Mouse (Mus musculus) myocyte (in vitro differentiated cells): Measurements from ENCODE around the gene Sult2b1. TPM values are rescaled to one million over a fixed set of nuclear protein-coding genes. Genes with fewer than 3 reads are reported as not detected.

ENCODE experiments used
- H3K27me3 ChIP-seq: one replicate; pipeline ENCODE4 v1.6.1; 2011; ENCODE audit not compliant: control insufficient read depth, insufficient read depth, insufficient read length
- H3K36me3 ChIP-seq: one replicate; pipeline ENCODE4 v1.6.1; 2011; ENCODE audit not compliant: control insufficient read depth, insufficient read depth
- H3K4me2 ChIP-seq: one replicate; pipeline ENCODE4 v1.6.1; 2011; ENCODE audit warnings: low read depth, control low read depth
- H3K4me3 ChIP-seq: one replicate; pipeline ENCODE4 v1.5.1; 2011; ENCODE audit warnings: mild to moderate bottlenecking, control low read depth, moderate library complexity
- H3K79me2 ChIP-seq: one replicate; pipeline ENCODE4 v1.6.1; 2011; ENCODE audit not compliant: control insufficient read depth, insufficient read depth
- H3ac ChIP-seq: one replicate; pipeline ENCODE4 v1.6.1; 2011; ENCODE audit not compliant: control insufficient read depth, insufficient read length
- CEBPB ChIP-seq: IDR thresholded peaks from 2 replicates; pipeline ENCODE4 v1.6.1; 2011; ENCODE audit warnings: mild to moderate bottlenecking, moderate library complexity; ENCODE audit not compliant: poor library complexity, insufficient read depth, severe bottlenecking
- E2F4 ChIP-seq: IDR thresholded peaks from one replicate; pipeline ENCODE4 v1.6.1; 2011; ENCODE audit warnings: mild to moderate bottlenecking, control low read depth, moderate library complexity; ENCODE audit not compliant: insufficient read depth
- MAX ChIP-seq: IDR thresholded peaks from one replicate; pipeline ENCODE4 v1.6.1; 2011; ENCODE audit warnings: low read depth, mild to moderate bottlenecking, control low read depth
- MYOD1 ChIP-seq, 3 experiments: IDR thresholded peaks; one replicate each; pipeline ENCODE4 v1.6.1; 2011; ENCODE audit warnings: control low read depth in 2 of 3, low read depth in 2 of 3, mild to moderate bottlenecking in 2 of 3, moderate library complexity in 1 of 3; ENCODE audit not compliant: insufficient read length in 2 of 3, control insufficient read depth in 1 of 3
- MYOG ChIP-seq, 3 experiments: IDR thresholded peaks; one replicate each; pipeline ENCODE4 v1.6.1; 2011; ENCODE audit warnings: control low read depth in 2 of 3, low read depth in 2 of 3, mild to moderate bottlenecking in 2 of 3; ENCODE audit not compliant: insufficient read length in 2 of 3, control insufficient read depth in 1 of 3, insufficient read depth in 1 of 3
- POLR2A ChIP-seq: IDR thresholded peaks from one replicate; pipeline ENCODE4 v1.6.1; 2011; ENCODE audit warnings: low read depth, mild to moderate bottlenecking, control low read depth, moderate library complexity; ENCODE audit not compliant: insufficient read length
- POLR2AphosphoS2 ChIP-seq: IDR thresholded peaks from one replicate; pipeline ENCODE4 v1.6.1; 2011; ENCODE audit warnings: low read depth, control low read depth; ENCODE audit not compliant: insufficient read length
- REST ChIP-seq: IDR thresholded peaks from one replicate; pipeline ENCODE4 v1.6.1; 2011; ENCODE audit warnings: mild to moderate bottlenecking, control low read depth, moderate library complexity; ENCODE audit not compliant: insufficient read depth, insufficient read length
- SRF ChIP-seq: IDR thresholded peaks from one replicate; pipeline ENCODE4 v1.6.1; 2011; ENCODE audit warnings: low read depth; ENCODE audit not compliant: control insufficient read depth, insufficient read length
- TCF12 ChIP-seq: IDR thresholded peaks from one replicate; pipeline ENCODE4 v1.6.1; 2011; ENCODE audit warnings: mild to moderate bottlenecking, control low read depth; ENCODE audit not compliant: poor library complexity, insufficient read depth, severe bottlenecking
- TCF3 ChIP-seq: IDR thresholded peaks from one replicate; pipeline ENCODE4 v1.6.1; 2011; ENCODE audit warnings: low read depth, control low read depth; ENCODE audit not compliant: insufficient read length
- USF1 ChIP-seq: IDR thresholded peaks from one replicate; pipeline ENCODE4 v1.6.1; 2011; ENCODE audit warnings: low read depth, mild to moderate bottlenecking, control low read depth, moderate library complexity
- polyA plus RNA-seq: library from polyadenylated mRNA; unstranded; fragments of >200 nt; fragmentation: generic; extraction: Trizol; gene quantifications from one replicate; pipeline ENCODE4 v1.2.1, GENCODE M21; 2012; ENCODE audit warnings: missing spikeins

Gene Sult2b1
- polyA plus RNA-seq, 1 experiment: 0.47 TPM

GRCm38 (mm10) chr7:45717918-45718297 is 66.6 kb downstream of the Sult2b1 start, which contains the start of gene Sphk2:
Sphk2 (minus strand) TSS chr7:45718002.
- H3K36me3 ChIP-seq: no peaks in the 10 kb centered on the region
- TF ChIP-seq REST (peak; percentile 22), MAX (peak; percentile 11), MYOG (IDR thresholded peaks at IDR 0.05; ENCODE audit: control insufficient read depth in 1 of 3, insufficient read depth in 1 of 3, insufficient read length in 2 of 3, low read depth in 2 of 3) (peak in 1 of 3 experiments; percentile 43), MYOD1 (IDR thresholded peaks at IDR 0.05; ENCODE audit: control insufficient read depth in 1 of 3, insufficient read length in 2 of 3, low read depth in 2 of 3) (no peak), SRF (peak; percentile 85), TCF12 (no peak), E2F4 (no peak), POLR2AphosphoS2 (peak; percentile 99), CEBPB (peak; percentile 57; the same call in 1 of the 2 replicates), USF1 (peak; percentile 77), POLR2A (peak; percentile 96)
- peaks cover 48% of the 10 kb centered on the region for H3K79me2 ChIP-seq
- peak within 1 kb of the TSS; percentile 52 for H3ac ChIP-seq
- H3K27me3 ChIP-seq: no peaks in the 10 kb centered on the region
- H3K4me3 ChIP-seq: peak within 1 kb of the TSS; percentile 96
- peak within 1 kb of the TSS; percentile 96 for H3K4me2 ChIP-seq

DNA sequence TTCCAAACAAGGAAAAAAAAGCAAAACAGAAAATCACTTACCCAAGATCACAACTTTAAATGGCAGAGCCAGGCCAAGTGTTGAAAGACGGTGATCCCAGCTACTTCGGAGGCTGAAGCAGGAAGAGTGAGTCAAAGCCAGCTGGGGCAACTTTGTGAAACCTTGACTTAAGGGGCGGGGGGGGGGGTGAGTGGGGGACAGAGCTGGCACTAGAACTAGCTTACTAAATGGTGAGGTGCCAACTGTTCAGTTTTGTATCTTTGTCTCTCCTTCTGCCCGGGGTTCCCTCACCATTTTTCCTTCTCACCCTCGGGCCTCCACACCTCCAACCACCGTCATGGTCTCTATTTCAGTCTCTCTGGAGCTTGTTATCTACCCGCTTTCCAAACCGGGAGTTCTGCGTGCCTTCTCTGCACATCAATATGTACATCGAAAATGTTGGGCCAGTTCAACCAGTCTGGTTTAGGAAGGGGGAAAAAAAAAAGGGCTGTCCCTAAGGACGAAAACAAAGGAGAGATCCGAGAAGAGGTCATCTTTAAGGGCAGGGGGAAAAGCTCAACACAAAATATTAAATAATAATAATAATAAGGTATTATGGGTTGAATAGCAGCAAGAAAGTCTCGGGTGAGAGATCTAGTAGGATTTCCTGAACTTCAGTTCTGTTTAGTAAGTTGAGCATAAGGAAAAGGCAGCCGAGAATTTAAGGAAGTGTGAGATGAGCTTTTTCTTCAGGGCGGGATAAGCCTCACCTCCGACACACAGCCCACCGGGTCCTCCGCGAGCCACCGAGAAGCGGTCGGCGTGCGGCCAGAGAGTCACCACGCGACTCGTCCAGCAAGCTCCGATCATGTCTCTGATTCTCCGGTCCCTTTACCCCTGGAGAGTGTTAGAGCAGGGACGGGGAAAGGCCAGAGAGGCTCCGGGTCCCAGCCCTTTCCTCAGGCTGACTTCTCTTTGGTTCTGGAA is 67.2 kb downstream of the Sult2b1 start:
- TF ChIP-seq MYOD1 (IDR thresholded peaks at IDR 0.05; ENCODE audit: control insufficient read depth in 1 of 3, insufficient read length in 2 of 3, low read depth in 2 of 3) (no peak), USF1 (no peak), CEBPB (no peak), TCF12 (no peak), MYOG (IDR thresholded peaks at IDR 0.05; ENCODE audit: control insufficient read depth in 1 of 3, insufficient read depth in 1 of 3, insufficient read length in 2 of 3, low read depth in 2 of 3) (no peak), MAX (no peak), SRF (no peak), E2F4 (no peak), POLR2AphosphoS2 (no peak), REST (no peak), POLR2A (no peak), TCF3 (no peak)
- Histone ChIP-seq H3ac (peak overlapping the region; percentile 52), H3K4me3 (peak overlapping the region; percentile 96), H3K36me3 (no peaks in the 10 kb centered on the region), H3K27me3 (no peaks in the 10 kb centered on the region), H3K4me2 (peak overlapping the region; percentile 79), H3K79me2 (peaks cover 48% of the 10 kb centered on the region)

GRCm38 (mm10) chr7:45716460-45716857 is 68.0 kb downstream of the Sult2b1 start:
- no peaks in the 10 kb centered on the region for H3K36me3 ChIP-seq
- peaks cover 48% of the 10 kb centered on the region for H3K79me2 ChIP-seq
- H3K4me3 ChIP-seq: peak overlapping the region; percentile 96
- no peak overlapping the region for H3ac ChIP-seq
- H3K4me2 ChIP-seq: peak overlapping the region; percentile 79
- TF ChIP-seq POLR2A (no peak), CEBPB (no peak), TCF12 (no peak), TCF3 (no peak), MYOG (IDR thresholded peaks at IDR 0.05; ENCODE audit: control insufficient read depth in 1 of 3, insufficient read depth in 1 of 3, insufficient read length in 2 of 3, low read depth in 2 of 3) (no peak), REST (no peak), SRF (no peak), E2F4 (no peak), MYOD1 (IDR thresholded peaks at IDR 0.05; ENCODE audit: control insufficient read depth in 1 of 3, insufficient read length in 2 of 3, low read depth in 2 of 3) (no peak), MAX (no peak), POLR2AphosphoS2 (no peak)
- no peaks in the 10 kb centered on the region for H3K27me3 ChIP-seq

GRCm38 (mm10) chr7:45715741-45716459 is 68.6 kb downstream of the Sult2b1 start:
- H3K4me3 ChIP-seq: peak overlapping the region; percentile 96
- H3K27me3 ChIP-seq: no peaks in the 10 kb centered on the region
- H3K36me3 ChIP-seq: no peaks in the 10 kb centered on the region
- H3ac ChIP-seq: no peak overlapping the region
- TF ChIP-seq USF1 (no peak), MYOD1 (IDR thresholded peaks at IDR 0.05; ENCODE audit: control insufficient read depth in 1 of 3, insufficient read length in 2 of 3, low read depth in 2 of 3) (no peak), CEBPB (no peak), TCF12 (no peak), MAX (no peak), POLR2AphosphoS2 (no peak), MYOG (IDR thresholded peaks at IDR 0.05; ENCODE audit: control insufficient read depth in 1 of 3, insufficient read depth in 1 of 3, insufficient read length in 2 of 3, low read depth in 2 of 3) (no peak), POLR2A (no peak), REST (no peak), E2F4 (no peak)
- peaks cover 48% of the 10 kb centered on the region for H3K79me2 ChIP-seq
- H3K4me2 ChIP-seq: peak overlapping the region; percentile 79
